31 mouse cellular contexts compared by ENCODE assay signal in genomic region chr7:74256291-74256690, GRCm38 (mm10).
DNase-seq lines count a peak whose midpoint lies in the region; ATAC-seq lines count a peak whose summit lies in the region.
"Had no signal": no experiment of that assay in that cellular context is flagged by ENCODE, and none has a peak within 500 bp of the region (broad histone marks: within the 10 kb centered on the region; RNA-seq: fewer than 3 reads in every experiment).

No protein-coding gene starts in this region.

- H3K9me3 ChIP-seq in forebrain, embryonic 16.5 days (ENCODE audit: control insufficient read depth, low read length) = no peaks in the 10 kb centered on the region
- H3K9me3 ChIP-seq: embryonic facial prominence, embryonic 10.5 days; embryonic facial prominence, embryonic 13.5 days; forebrain, embryonic 12.5 days; forebrain, embryonic 15.5 days; heart, embryonic 12.5 days; heart, embryonic 15.5 days; hindbrain, embryonic 10.5 days; hindbrain, embryonic 13.5 days; intestine, embryonic 15.5 days had no signal

- H3K4me2 ChIP-seq in forebrain, embryonic 16.5 days (ENCODE audit: low read length) = no peak overlapping the region
- H3K4me2 ChIP-seq: embryonic facial prominence, embryonic 13.5 days; forebrain, embryonic 12.5 days; forebrain, embryonic 15.5 days; heart, embryonic 12.5 days; heart, embryonic 15.5 days; hindbrain, embryonic 13.5 days; intestine, embryonic 15.5 days had no signal

- no peak overlapping the region for H3K4me3 ChIP-seq in forebrain, embryonic 16.5 days (replicated peaks; ENCODE audit: low read length)
- H3K4me3 ChIP-seq: embryonic facial prominence, embryonic 10.5 days; embryonic facial prominence, embryonic 13.5 days; erythroblast, embryonic 14.5 days; forebrain, embryonic 12.5 days; forebrain, embryonic 15.5 days; gastrocnemius, adult 2 months; heart, embryonic 12.5 days; heart, embryonic 15.5 days; hindbrain, embryonic 10.5 days; hindbrain, embryonic 13.5 days; intestine, embryonic 15.5 days had no signal

- H3K9ac ChIP-seq in forebrain, embryonic 16.5 days (replicated peaks; ENCODE audit: low read depth, low read length) = no peak overlapping the region
- H3K9ac ChIP-seq: embryonic facial prominence, embryonic 13.5 days; forebrain, embryonic 12.5 days; forebrain, embryonic 15.5 days; heart, embryonic 12.5 days; heart, embryonic 15.5 days; hindbrain, embryonic 13.5 days; intestine, embryonic 15.5 days had no signal

- H3K27ac ChIP-seq in forebrain, embryonic 16.5 days (ENCODE audit: low read length) = no peak overlapping the region
- H3K27ac ChIP-seq: embryonic facial prominence, embryonic 10.5 days; embryonic facial prominence, embryonic 13.5 days; forebrain, embryonic 12.5 days; forebrain, embryonic 15.5 days; gastrocnemius, adult 2 months; heart, embryonic 15.5 days; hindbrain, embryonic 10.5 days; hindbrain, embryonic 13.5 days; intestine, embryonic 15.5 days had no signal

- no peaks in the 10 kb centered on the region for H3K36me3 ChIP-seq in forebrain, embryonic 16.5 days (ENCODE audit: control insufficient read depth, insufficient read depth)
- H3K36me3 ChIP-seq: embryonic facial prominence, embryonic 10.5 days; embryonic facial prominence, embryonic 13.5 days; forebrain, embryonic 12.5 days; forebrain, embryonic 15.5 days; G1E; heart, embryonic 12.5 days; heart, embryonic 15.5 days; hindbrain, embryonic 10.5 days; hindbrain, embryonic 13.5 days; intestine, embryonic 15.5 days had no signal

- no peak for ATAC-seq in forebrain, embryonic 16.5 days
- ATAC-seq: forebrain, embryonic 15.5 days; hindbrain, embryonic 16.5 days; intestine, embryonic 15.5 days; Patski had no signal

- DNase-seq in ovary, adult 18-20 months (ENCODE audit: low spot score) = peak; percentile 67
- DNase-seq in ovary, postnatal 10 days (ENCODE audit: low spot score) = no peak
- DNase-seq in adrenal gland, adult 2 months = peak; percentile 83
- peak; percentile 58 for DNase-seq in adrenal gland, postnatal 10 days
- peak; percentile 61 to 66 for DNase-seq in adrenal gland, postnatal 36 days
- no peak for DNase-seq in kidney, adult 11 months
- DNase-seq: B cell, adult 2 months; cerebellum, adult 11-12 months; cerebellum, adult 8-10 months; cerebellum, postnatal 10 days; cerebellum, postnatal 36 days; embryo, embryonic 11 days; gastrocnemius, adult 2 months; gastrocnemius, postnatal 14 days; heart, adult 11 months; heart, postnatal 10 days; heart, postnatal 36 days had no signal

- H3K4me1 ChIP-seq in forebrain, embryonic 16.5 days (replicated peaks; ENCODE audit: control insufficient read depth, insufficient read depth, low read length) = no peaks in the 10 kb centered on the region
- H3K4me1 ChIP-seq: embryonic facial prominence, embryonic 10.5 days; embryonic facial prominence, embryonic 13.5 days; forebrain, embryonic 12.5 days; forebrain, embryonic 15.5 days; heart, embryonic 12.5 days; heart, embryonic 15.5 days; hindbrain, embryonic 10.5 days; hindbrain, embryonic 13.5 days; intestine, embryonic 15.5 days had no signal

- 90% methylated on average over 3 of the region's 3 CpGs for WGBS in forebrain, embryonic 16.5 days

- no peaks in the 10 kb centered on the region for H3K27me3 ChIP-seq in forebrain, embryonic 16.5 days (replicated peaks; ENCODE audit: control insufficient read depth, insufficient read depth, low read length)
- H3K27me3 ChIP-seq: embryonic facial prominence, embryonic 13.5 days; forebrain, embryonic 12.5 days; forebrain, embryonic 15.5 days; heart, embryonic 12.5 days; heart, embryonic 15.5 days; hindbrain, embryonic 13.5 days; intestine, embryonic 15.5 days had no signal

Comparison
In these comparisons a context has a peak if more than half of its experiments do, and no peak if none do; other contexts are left out.
1. DNase-seq: peak in ovary, adult 18-20 months (single experiment), adrenal gland, adult 2 months (single experiment), adrenal gland, postnatal 10 days (single experiment) and adrenal gland, postnatal 36 days (2 of 2); none in ovary, postnatal 10 days (single experiment) and kidney, adult 11 months (single experiment).